Mouse (Mus musculus): Measurements from ENCODE around the gene Ciao2b. TPM values are rescaled to one million over a fixed set of nuclear protein-coding genes. Genes with fewer than 3 reads are reported as not detected.

The Ciao2b gene
- polyA plus RNA-seq, 1 experiment, result 35.7 TPM

- Histone ChIP-seq H3K36me3 (ENCODE audit: control insufficient read depth, insufficient read depth, low read length) (peaks cover 3% of the 10 kb centered on the region), H3K4me3 (ENCODE audit: extremely low read depth, insufficient read depth, insufficient read length) (no peak overlapping the region), H3K27ac (ENCODE audit: insufficient read depth, low read length) (no peak overlapping the region), H3K27me3 (ENCODE audit: control insufficient read depth, insufficient read depth, low read length) (no peaks in the 10 kb centered on the region), H3K4me1 (ENCODE audit: control insufficient read depth, insufficient read depth, insufficient read length) (peaks cover 17% of the 10 kb centered on the region)
- no peak for DNase-seq (ENCODE audit: low read depth in 1 of 2, low spot score in 2 of 2)
- TF ChIP-seq CTCF (IDR thresholded peaks at IDR 0.05; ENCODE audit: extremely low read depth, insufficient read depth, insufficient read length, insufficient replicate concordance), result no peak
- TF ChIP-seq POLR2A (IDR thresholded peaks at IDR 0.05; ENCODE audit: low read depth, low read length), result no peak
- WGBS, result 66% methylated on average over 4 of the region's 4 CpGs
Measured at GRCm38 (mm10) chr8:104627065-104627740, 14.6 kb downstream of the Ciao2b start.

DNA sequence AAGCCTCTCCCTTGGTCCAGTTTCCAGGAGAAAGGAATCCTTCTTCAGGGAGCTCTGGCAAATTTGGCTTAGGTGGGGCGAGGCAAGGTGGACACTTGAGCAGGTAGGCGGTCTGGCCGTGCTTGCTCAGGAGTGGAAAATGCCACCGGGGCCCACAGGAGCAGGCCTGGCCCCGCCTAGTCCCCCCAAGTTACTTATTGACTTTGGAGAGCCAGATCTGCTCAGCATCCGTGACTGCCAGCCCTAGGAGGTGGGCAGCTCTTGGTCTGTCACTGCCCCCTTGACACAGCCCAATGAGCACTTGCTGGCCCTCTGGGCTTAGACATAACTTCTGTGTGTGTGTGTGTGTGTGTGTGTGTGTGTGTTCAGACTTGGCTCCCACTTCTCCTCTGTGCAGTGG, 17.6 kb downstream of the Ciao2b start, which contains the start of gene Cdh16:
Cdh16 (minus strand) TSS at position 236 of the 400 bp plus-strand sequence.
- H3K4me3 ChIP-seq (ENCODE audit: extremely low read depth, insufficient read depth, insufficient read length), result no peak within 1 kb of the TSS
- no peak for DNase-seq (ENCODE audit: low read depth in 1 of 2, low spot score in 2 of 2)
- peaks cover 6% of the 10 kb centered on the region; the same call in 1 of the 2 replicates for H3K4me1 ChIP-seq (ENCODE audit: control insufficient read depth, insufficient read depth, insufficient read length)
- WGBS, result 88% methylated on average over 6 of the region's 6 CpGs
- H3K27ac ChIP-seq (ENCODE audit: insufficient read depth, low read length), result no peak within 1 kb of the TSS
- no peak for TF ChIP-seq POLR2A (IDR thresholded peaks at IDR 0.05; ENCODE audit: low read depth, low read length)
- no peak for TF ChIP-seq CTCF (IDR thresholded peaks at IDR 0.05; ENCODE audit: extremely low read depth, insufficient read depth, insufficient read length, insufficient replicate concordance)
- peaks cover 3% of the 10 kb centered on the region for H3K36me3 ChIP-seq (ENCODE audit: control insufficient read depth, insufficient read depth, low read length)
- no peaks in the 10 kb centered on the region for H3K27me3 ChIP-seq (ENCODE audit: control insufficient read depth, insufficient read depth, low read length)

GRCm38 (mm10) chr8:104620765-104621164, 21.0 kb downstream of the Ciao2b start:
- no peaks in the 10 kb centered on the region for H3K36me3 ChIP-seq (ENCODE audit: control insufficient read depth, insufficient read depth, low read length)
- TF ChIP-seq CTCF (IDR thresholded peaks at IDR 0.05; ENCODE audit: extremely low read depth, insufficient read depth, insufficient read length, insufficient replicate concordance) (no peak), POLR2A (IDR thresholded peaks at IDR 0.05; ENCODE audit: low read depth, low read length) (no peak)
- H3K27ac ChIP-seq (ENCODE audit: insufficient read depth, low read length), result no peak overlapping the region
- 70% methylated on average over 5 of the region's 5 CpGs for WGBS
- H3K4me3 ChIP-seq (ENCODE audit: extremely low read depth, insufficient read depth, insufficient read length), result no peak overlapping the region
- H3K4me1 ChIP-seq (ENCODE audit: control insufficient read depth, insufficient read depth, insufficient read length), result peaks cover 6% of the 10 kb centered on the region; the same call in 1 of the 2 replicates
- DNase-seq (ENCODE audit: low read depth in 1 of 2, low spot score in 2 of 2), result no peak
- H3K27me3 ChIP-seq (ENCODE audit: control insufficient read depth, insufficient read depth, low read length), result no peaks in the 10 kb centered on the region

- no peak for DNase-seq (ENCODE audit: low read depth in 1 of 2, low spot score in 2 of 2)
- no peaks in the 10 kb centered on the region for H3K4me1 ChIP-seq (ENCODE audit: control insufficient read depth, insufficient read depth, insufficient read length)
- no peaks in the 10 kb centered on the region for H3K36me3 ChIP-seq (ENCODE audit: control insufficient read depth, insufficient read depth, low read length)
- H3K4me3 ChIP-seq (ENCODE audit: extremely low read depth, insufficient read depth, insufficient read length), result no peak overlapping the region
- WGBS, result 69% methylated on average over 4 of the region's 4 CpGs
- no peaks in the 10 kb centered on the region for H3K27me3 ChIP-seq (ENCODE audit: control insufficient read depth, insufficient read depth, low read length)
- H3K27ac ChIP-seq (ENCODE audit: insufficient read depth, low read length), result no peak overlapping the region
- TF ChIP-seq POLR2A (IDR thresholded peaks at IDR 0.05; ENCODE audit: low read depth, low read length) (no peak), CTCF (IDR thresholded peaks at IDR 0.05; ENCODE audit: extremely low read depth, insufficient read depth, insufficient read length, insufficient replicate concordance) (no peak)
Measured at GRCm38 (mm10) chr8:104613119-104613518, 28.6 kb downstream of the Ciao2b start.

- Histone ChIP-seq H3K27me3 (ENCODE audit: control insufficient read depth, insufficient read depth, low read length) (no peaks in the 10 kb centered on the region), H3K36me3 (ENCODE audit: control insufficient read depth, insufficient read depth, low read length) (no peaks in the 10 kb centered on the region), H3K4me1 (ENCODE audit: control insufficient read depth, insufficient read depth, insufficient read length) (no peaks in the 10 kb centered on the region), H3K27ac (ENCODE audit: insufficient read depth, low read length) (no peak overlapping the region), H3K4me3 (ENCODE audit: extremely low read depth, insufficient read depth, insufficient read length) (no peak overlapping the region)
- WGBS, result 79% methylated on average over 4 of the region's 4 CpGs
- TF ChIP-seq CTCF (IDR thresholded peaks at IDR 0.05; ENCODE audit: extremely low read depth, insufficient read depth, insufficient read length, insufficient replicate concordance) (no peak), POLR2A (IDR thresholded peaks at IDR 0.05; ENCODE audit: low read depth, low read length) (no peak)
- no peak for DNase-seq (ENCODE audit: low read depth in 1 of 2, low spot score in 2 of 2)
Measured at GRCm38 (mm10) chr8:104611613-104612012, 30.2 kb downstream of the Ciao2b start.

DNA sequence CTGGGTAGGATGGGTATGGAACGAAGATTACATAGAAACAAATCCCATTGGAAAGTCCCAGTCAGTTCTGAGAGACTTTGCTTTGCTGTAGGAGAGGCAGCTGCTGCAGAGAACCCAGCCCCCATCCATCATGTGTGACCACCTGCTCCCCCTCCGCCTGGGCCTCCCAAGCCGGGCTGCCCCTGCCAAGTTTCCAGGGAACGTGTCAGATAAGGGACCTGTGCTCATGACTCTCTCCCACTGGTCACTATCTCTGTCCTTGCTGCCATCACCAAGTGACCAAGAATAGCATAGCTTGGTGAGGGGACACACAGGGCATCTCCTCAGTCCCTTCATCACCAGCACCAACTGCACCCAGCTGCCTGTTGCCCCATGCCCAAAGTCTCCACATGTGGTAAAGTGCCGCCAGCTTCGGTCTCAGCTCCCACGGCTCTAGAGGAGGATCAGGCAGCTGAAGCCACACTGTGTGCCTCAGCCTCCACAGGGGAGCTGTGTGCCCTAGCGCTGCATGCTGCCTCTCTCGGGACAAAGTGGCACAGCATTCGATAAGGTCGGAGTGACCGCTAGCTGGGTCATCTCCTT, 31.5 kb downstream of the Ciao2b start:
- H3K4me1 ChIP-seq (ENCODE audit: control insufficient read depth, insufficient read depth, insufficient read length), result no peaks in the 10 kb centered on the region
- no peaks in the 10 kb centered on the region for H3K27me3 ChIP-seq (ENCODE audit: control insufficient read depth, insufficient read depth, low read length)
- no peak overlapping the region for H3K4me3 ChIP-seq (ENCODE audit: extremely low read depth, insufficient read depth, insufficient read length)
- no peak overlapping the region for H3K27ac ChIP-seq (ENCODE audit: insufficient read depth, low read length)
- TF ChIP-seq CTCF (IDR thresholded peaks at IDR 0.05; ENCODE audit: extremely low read depth, insufficient read depth, insufficient read length, insufficient replicate concordance) (no peak), POLR2A (IDR thresholded peaks at IDR 0.05; ENCODE audit: low read depth, low read length) (no peak)
- DNase-seq (ENCODE audit: low read depth in 1 of 2, low spot score in 2 of 2), result no peak
- WGBS, result 86% methylated on average over 12 of the region's 12 CpGs
- H3K36me3 ChIP-seq (ENCODE audit: control insufficient read depth, insufficient read depth, low read length), result no peaks in the 10 kb centered on the region

DNA sequence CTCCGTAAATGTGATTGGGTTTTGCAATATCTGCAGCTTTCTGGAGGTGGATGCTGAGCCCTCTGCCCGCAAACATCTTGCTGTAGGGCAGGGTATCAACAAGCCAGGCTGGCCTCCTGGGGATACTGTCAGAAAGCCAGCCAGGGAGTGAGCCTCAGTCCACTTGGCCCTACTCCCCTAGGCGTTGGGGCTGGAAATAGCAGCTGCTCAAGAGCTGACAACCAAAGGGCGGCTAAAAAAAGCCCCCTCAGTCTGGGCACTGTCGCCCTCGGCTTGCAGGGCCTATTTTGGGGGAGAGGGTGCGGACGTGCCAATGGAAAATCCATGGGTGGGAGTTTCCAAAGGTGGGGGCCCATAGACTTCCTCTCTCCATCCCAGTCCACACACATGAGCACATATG, 32.5 kb downstream of the Ciao2b start:
- Histone ChIP-seq H3K27me3 (ENCODE audit: control insufficient read depth, insufficient read depth, low read length) (no peaks in the 10 kb centered on the region), H3K4me3 (ENCODE audit: extremely low read depth, insufficient read depth, insufficient read length) (no peak overlapping the region), H3K27ac (ENCODE audit: insufficient read depth, low read length) (no peak overlapping the region), H3K36me3 (ENCODE audit: control insufficient read depth, insufficient read depth, low read length) (no peaks in the 10 kb centered on the region), H3K4me1 (ENCODE audit: control insufficient read depth, insufficient read depth, insufficient read length) (no peaks in the 10 kb centered on the region)
- 73% methylated on average over 8 of the region's 8 CpGs for WGBS
- no peak for TF ChIP-seq CTCF (IDR thresholded peaks at IDR 0.05; ENCODE audit: extremely low read depth, insufficient read depth, insufficient read length, insufficient replicate concordance)
- no peak for TF ChIP-seq POLR2A (IDR thresholded peaks at IDR 0.05; ENCODE audit: low read depth, low read length)
- DNase-seq (ENCODE audit: low read depth in 1 of 2, low spot score in 2 of 2), result no peak
